Comparison of ENCODE assay signal across 27 mouse cellular contexts in genomic region chr12:31122892-31123622, GRCm38 (mm10). TPM values are rescaled to one million over a fixed set of nuclear protein-coding genes. Genes with fewer than 3 reads are reported as not detected.
DNase-seq lines count a peak whose midpoint lies in the region; ATAC-seq and TF ChIP-seq lines count a peak whose summit lies in the region.
"Had no signal": no experiment of that assay in that cellular context is flagged by ENCODE, and none has a peak within 500 bp of the region (broad histone marks: within the 10 kb centered on the region; RNA-seq: fewer than 3 reads in every experiment).

No protein-coding gene starts in this region.

- TF ChIP-seq EP300 in stomach, postnatal 0 days (optimal IDR thresholded peaks at IDR 0.05) = no peak

- peak; percentile 43 for DNase-seq in heart, embryonic 10.5 days (ENCODE audit: low spot score)
- DNase-seq in heart, adult 9 months (ENCODE audit: low spot score in 2 of 2) = no peak
- no peak for DNase-seq in kidney, postnatal 14 days
- DNase-seq in lung, embryonic 14.5 days = peak; percentile 53
- DNase-seq in lung, postnatal 4 days = no peak
- DNase-seq in stomach, postnatal 0 days (ENCODE audit: low spot score) = no peak
- DNase-seq: adrenal gland, adult 8-10 months; adrenal gland, postnatal 25 days; cerebellum, adult 11-12 months; cerebellum, adult 8-10 months; cerebellum, postnatal 10 days; cerebellum, postnatal 36 days; embryo, embryonic 11 days; gastrocnemius, postnatal 25 days; heart, adult 18-20 months had no signal

- no peak overlapping the region for H3K9ac ChIP-seq in kidney, embryonic 16.5 days (replicated peaks; ENCODE audit: low read length)
- no peak overlapping the region for H3K9ac ChIP-seq in lung, embryonic 14.5 days
- H3K9ac ChIP-seq in stomach, embryonic 14.5 days (replicated peaks; ENCODE audit: low read depth, low read length) = no peak overlapping the region
- H3K9ac ChIP-seq in stomach, postnatal 0 days (ENCODE audit: low read length) = no peak overlapping the region
- H3K9ac ChIP-seq: embryonic facial prominence, embryonic 13.5 days; forebrain, embryonic 12.5 days; forebrain, embryonic 15.5 days; hindbrain, embryonic 12.5 days had no signal

- no peaks in the 10 kb centered on the region for H3K36me3 ChIP-seq in heart, embryonic 10.5 days
- no peaks in the 10 kb centered on the region for H3K36me3 ChIP-seq in kidney, embryonic 16.5 days (ENCODE audit: insufficient read depth, low read length)
- no peaks in the 10 kb centered on the region for H3K36me3 ChIP-seq in lung, embryonic 14.5 days (ENCODE audit: insufficient read depth)
- H3K36me3 ChIP-seq in stomach, embryonic 14.5 days (ENCODE audit: control insufficient read depth, insufficient read depth, low read length) = no peaks in the 10 kb centered on the region
- no peaks in the 10 kb centered on the region for H3K36me3 ChIP-seq in stomach, postnatal 0 days (ENCODE audit: control insufficient read depth, insufficient read depth, low read length)
- H3K36me3 ChIP-seq: embryonic facial prominence, embryonic 10.5 days; embryonic facial prominence, embryonic 13.5 days; forebrain, embryonic 12.5 days; forebrain, embryonic 15.5 days; hindbrain, embryonic 12.5 days had no signal

- H3K4me2 ChIP-seq in kidney, embryonic 16.5 days (replicated peaks; ENCODE audit: low read depth, low read length) = no peak overlapping the region
- H3K4me2 ChIP-seq in lung, embryonic 14.5 days = no peak overlapping the region
- H3K4me2 ChIP-seq in stomach, embryonic 14.5 days (replicated peaks; ENCODE audit: low read depth, low read length) = no peak overlapping the region
- no peak overlapping the region for H3K4me2 ChIP-seq in stomach, postnatal 0 days (replicated peaks; ENCODE audit: low read depth)
- H3K4me2 ChIP-seq: embryonic facial prominence, embryonic 13.5 days; forebrain, embryonic 12.5 days; forebrain, embryonic 15.5 days; heart, embryonic 11.5 days; hindbrain, embryonic 12.5 days had no signal

- peak; percentile 54; the same call in 1 of the 2 replicates for ATAC-seq in kidney, embryonic 16.5 days (ENCODE audit: low FRiP score, low TSS enrichment)
- ATAC-seq in lung, embryonic 14.5 days (ENCODE audit: insufficient read depth) = peak; percentile 28; the same call in 1 of the 2 replicates
- peak; percentile 42; the same call in 1 of the 2 replicates for ATAC-seq in stomach, embryonic 14.5 days (ENCODE audit: insufficient number of reproducible peaks, insufficient read depth, low FRiP score, low read depth)
- no peak for ATAC-seq in stomach, postnatal 0 days (ENCODE audit: low FRiP score, low TSS enrichment)
- ATAC-seq: activated CD4-positive, CD25-positive, alpha-beta regulatory T cell, adult 4 months; forebrain, embryonic 15.5 days had no signal

- no peak overlapping the region for H3K4me3 ChIP-seq in heart, embryonic 10.5 days
- no peak overlapping the region for H3K4me3 ChIP-seq in kidney, embryonic 16.5 days (ENCODE audit: low read length)
- H3K4me3 ChIP-seq in lung, embryonic 14.5 days (ENCODE audit: low read depth, low read length) = no peak overlapping the region
- no peak overlapping the region for H3K4me3 ChIP-seq in stomach, embryonic 14.5 days (ENCODE audit: low read depth, low read length)
- H3K4me3 ChIP-seq in stomach, postnatal 0 days (ENCODE audit: low read depth, low read length) = no peak overlapping the region
- H3K4me3 ChIP-seq: embryonic facial prominence, embryonic 10.5 days; embryonic facial prominence, embryonic 13.5 days; erythroblast, embryonic 14.5 days; forebrain, embryonic 12.5 days; forebrain, embryonic 15.5 days; hindbrain, embryonic 12.5 days had no signal

- WGBS in heart, embryonic 10.5 days = 66% methylated on average over 6 of the region's 6 CpGs
- 41% methylated on average over 6 of the region's 6 CpGs for WGBS in kidney, embryonic 16.5 days
- 48% methylated on average over 6 of the region's 6 CpGs for WGBS in lung, embryonic 14.5 days
- WGBS in stomach, embryonic 14.5 days = 63% methylated on average over 6 of the region's 6 CpGs
- 54% methylated on average over 6 of the region's 6 CpGs for WGBS in stomach, postnatal 0 days

- H3K9me3 ChIP-seq in heart, embryonic 10.5 days = no peaks in the 10 kb centered on the region
- H3K9me3 ChIP-seq in kidney, embryonic 16.5 days (ENCODE audit: low read length) = no peaks in the 10 kb centered on the region
- no peaks in the 10 kb centered on the region for H3K9me3 ChIP-seq in lung, embryonic 14.5 days (ENCODE audit: low read depth, low read length)
- H3K9me3 ChIP-seq in stomach, embryonic 14.5 days (ENCODE audit: control insufficient read depth, low read depth, low read length) = no peaks in the 10 kb centered on the region
- H3K9me3 ChIP-seq in stomach, postnatal 0 days (ENCODE audit: control insufficient read depth, low read length) = no peaks in the 10 kb centered on the region
- H3K9me3 ChIP-seq: embryonic facial prominence, embryonic 10.5 days; embryonic facial prominence, embryonic 13.5 days; forebrain, embryonic 12.5 days; forebrain, embryonic 15.5 days; hindbrain, embryonic 12.5 days had no signal

- TF ChIP-seq CTCF in lung, embryonic 14.5 days (IDR thresholded peaks at IDR 0.05; ENCODE audit: low read depth) = no peak
- no peak for TF ChIP-seq CTCF in stomach, postnatal 0 days (IDR thresholded peaks at IDR 0.05; ENCODE audit: low read depth)

- no peak overlapping the region for H3K27ac ChIP-seq in heart, embryonic 10.5 days
- no peak overlapping the region for H3K27ac ChIP-seq in kidney, embryonic 16.5 days (ENCODE audit: low read length)
- H3K27ac ChIP-seq in lung, embryonic 14.5 days (ENCODE audit: low read depth) = no peak overlapping the region
- H3K27ac ChIP-seq in stomach, embryonic 14.5 days (ENCODE audit: low read length) = no peak overlapping the region
- no peak overlapping the region for H3K27ac ChIP-seq in stomach, postnatal 0 days (replicated peaks)
- H3K27ac ChIP-seq: embryonic facial prominence, embryonic 10.5 days; embryonic facial prominence, embryonic 13.5 days; forebrain, embryonic 12.5 days; forebrain, embryonic 15.5 days; hindbrain, embryonic 12.5 days had no signal

- H3K27me3 ChIP-seq in heart, embryonic 10.5 days (ENCODE audit: insufficient read depth, poor library complexity, severe bottlenecking) = no peaks in the 10 kb centered on the region
- no peaks in the 10 kb centered on the region for H3K27me3 ChIP-seq in kidney, embryonic 16.5 days (ENCODE audit: insufficient read depth, low read length)
- no peaks in the 10 kb centered on the region for H3K27me3 ChIP-seq in lung, embryonic 14.5 days (ENCODE audit: insufficient read depth, low read length)
- H3K27me3 ChIP-seq in stomach, embryonic 14.5 days (ENCODE audit: control insufficient read depth, insufficient read depth, low read length) = no peaks in the 10 kb centered on the region
- H3K27me3 ChIP-seq in stomach, postnatal 0 days (ENCODE audit: control insufficient read depth, insufficient read depth, low read length) = no peaks in the 10 kb centered on the region
- H3K27me3 ChIP-seq: embryonic facial prominence, embryonic 13.5 days; forebrain, embryonic 12.5 days; forebrain, embryonic 15.5 days; hindbrain, embryonic 12.5 days had no signal

- H3K4me1 ChIP-seq in heart, embryonic 10.5 days = 0 out of 2 replicates have a peak, but pooled peaks cover 8% of the 10 kb centered on the region
- H3K4me1 ChIP-seq in kidney, embryonic 16.5 days (ENCODE audit: insufficient read depth, low read length) = peaks cover 21% of the 10 kb centered on the region; the same call in 1 of the 2 replicates
- no peaks in the 10 kb centered on the region for H3K4me1 ChIP-seq in lung, embryonic 14.5 days (ENCODE audit: insufficient read depth)
- H3K4me1 ChIP-seq in stomach, embryonic 14.5 days (ENCODE audit: control insufficient read depth, insufficient read depth, low read length) = no peaks in the 10 kb centered on the region
- no peaks in the 10 kb centered on the region for H3K4me1 ChIP-seq in stomach, postnatal 0 days (replicated peaks; ENCODE audit: control insufficient read depth, insufficient read depth)
- H3K4me1 ChIP-seq: embryonic facial prominence, embryonic 13.5 days; forebrain, embryonic 12.5 days; forebrain, embryonic 15.5 days; hindbrain, embryonic 12.5 days had no signal

RNA-seq across cellular contexts. Expression of gene Fam110c, which starts 49.4 kb away (rescaled TPM):
- polyA plus RNA-seq in heart, embryonic 10.5 days (2016; fragmentation: Nextera tagmentation; extraction: Ambion mirVana) = 0.82 and 0.85 TPM in 2 replicates
- polyA plus RNA-seq in kidney, embryonic 16.5 days (2015; fragmentation: Nextera tagmentation; extraction: Ambion mirVana) = 5.9 and 6.7 TPM in 2 replicates
- 1.9 and 2.1 TPM in 2 replicates for polyA plus RNA-seq in lung, embryonic 14.5 days (2014; fragmentation: Nextera tagmentation; extraction: Ambion mirVana)
- 6.6 and 7.4 TPM in 2 replicates for polyA plus RNA-seq in stomach, embryonic 14.5 days (2014; fragmentation: Nextera tagmentation; extraction: Ambion mirVana)
- 9.1 and 9.5 TPM in 2 replicates for polyA plus RNA-seq in stomach, postnatal 0 days (2015; fragmentation: Nextera tagmentation; extraction: Ambion mirVana)
- polyA plus RNA-seq: activated CD4-positive, CD25-positive, alpha-beta regulatory T cell, adult 4 months; brain, embryonic 14.5 days; cortical plate, adult 2 months; erythroblast, embryonic 14.5 days; forebrain, embryonic 15.5 days had no signal

Comparison
In these comparisons a context has a peak if more than half of its experiments do, and no peak if none do; other contexts are left out.
1. DNase-seq: peak in heart, embryonic 10.5 days (single experiment) and lung, embryonic 14.5 days (single experiment); none in heart, adult 9 months (0 of 2), kidney, postnatal 14 days (single experiment), lung, postnatal 4 days (0 of 2) and stomach, postnatal 0 days (single experiment).